Mouse (Mus musculus) gastrocnemius, postnatal 10 days (tissue): ENCODE measurements around the gene Slc36a2. TPM values are rescaled to one million over a fixed set of nuclear protein-coding genes. Genes with fewer than 3 reads are reported as not detected.

Source experiments
- DNase-seq: peaks from one replicate; pipeline ENCODE4 v3.0.0; 2021; ENCODE audit warnings: mixed read lengths
- long read RNA-seq, 2 experiments: library from polyadenylated mRNA; stranded (forward); transcript quantifications; one replicate each; pipeline ENCODE4 v2.0.0; 2021
- total RNA-seq, 2 experiments: library from RNA; stranded (reverse); gene quantifications; 2 replicates each; pipeline ENCODE4 v1.2.3; 2021

The Slc36a2 gene
- 1 to 10 TPM; 3.4 to 6.5 TPM for total RNA-seq
- long read RNA-seq, experiment 1, partial matches to known transcripts = 0 of 3 reads
- long read RNA-seq, experiment 1, other reads (novel, unspliced or antisense) = 2 of 3 reads
- long read RNA-seq, experiment 2, partial matches to known transcripts = 0 of 4 reads
- long read RNA-seq, experiment 2, other reads (novel, unspliced or antisense) = 0 of 4 reads

GRCm38 (mm10) chr11:55184733-55185291 is at the start of gene Slc36a2:
TSS of gene Slc36a2 (minus strand) at chr11:55185077.
- DNase-seq = no peak

DNA sequence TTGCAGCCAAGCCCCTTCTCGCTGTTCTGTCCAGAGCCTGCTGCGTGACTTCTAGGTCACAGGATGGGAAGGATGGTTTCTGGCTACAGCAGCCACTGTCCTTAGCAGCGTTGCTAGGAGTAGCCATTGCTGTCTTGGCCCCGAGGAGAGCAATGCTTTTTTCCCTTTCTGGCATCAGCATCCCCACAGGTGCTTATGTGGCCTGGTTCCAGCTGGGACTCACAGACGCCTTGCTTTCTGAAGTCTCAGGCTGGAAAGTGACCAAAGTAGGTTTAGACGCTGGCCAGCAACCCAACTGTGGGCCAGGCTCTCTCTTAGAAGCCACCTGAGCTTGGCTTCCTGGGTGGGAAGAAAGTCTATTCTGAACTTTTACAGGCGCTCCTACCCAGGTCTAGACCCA is 49.4 kb upstream of the Slc36a2 start:
- DNase-seq = no peak

DNA sequence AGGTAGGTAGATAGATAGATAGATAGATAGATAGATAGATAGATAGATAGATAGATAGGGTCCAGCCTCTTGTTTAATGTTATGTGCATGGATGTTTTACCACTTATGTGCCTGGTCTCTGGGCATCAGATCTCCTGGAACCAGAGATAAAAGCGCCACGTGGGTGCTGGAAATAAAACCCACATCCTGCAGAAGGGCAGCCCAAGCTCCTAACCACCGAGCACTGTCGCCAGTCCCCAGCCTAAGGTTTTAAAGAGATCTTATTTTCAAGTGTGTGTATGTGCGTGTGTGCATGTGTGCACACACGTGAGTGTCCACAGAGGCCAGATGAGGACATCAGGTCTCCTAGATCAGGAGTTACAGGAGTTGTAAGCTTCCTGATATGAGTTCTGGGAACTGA is 46.2 kb upstream of the Slc36a2 start:
- DNase-seq = no peak

DNA sequence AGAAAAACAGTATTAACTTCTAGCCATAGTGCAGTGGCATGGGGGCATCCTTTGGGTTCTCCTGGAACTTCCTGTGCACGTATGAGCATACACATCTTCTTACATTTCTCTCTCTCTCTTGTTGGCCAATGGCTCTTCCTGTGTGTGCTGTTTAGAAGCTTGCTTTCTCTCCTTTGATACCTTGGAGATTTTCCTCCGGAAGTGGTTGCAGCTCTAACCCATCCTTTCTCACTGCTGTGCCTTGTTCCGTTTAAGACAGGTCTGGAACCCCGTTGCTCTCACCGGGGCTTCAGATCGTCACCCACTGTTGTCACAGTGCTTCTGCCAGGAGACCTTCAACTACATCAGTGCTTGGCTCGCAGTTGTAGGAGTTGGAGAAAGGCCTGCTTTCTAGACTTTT is 36.4 kb upstream of the Slc36a2 start:
- no peak for DNase-seq

DNA sequence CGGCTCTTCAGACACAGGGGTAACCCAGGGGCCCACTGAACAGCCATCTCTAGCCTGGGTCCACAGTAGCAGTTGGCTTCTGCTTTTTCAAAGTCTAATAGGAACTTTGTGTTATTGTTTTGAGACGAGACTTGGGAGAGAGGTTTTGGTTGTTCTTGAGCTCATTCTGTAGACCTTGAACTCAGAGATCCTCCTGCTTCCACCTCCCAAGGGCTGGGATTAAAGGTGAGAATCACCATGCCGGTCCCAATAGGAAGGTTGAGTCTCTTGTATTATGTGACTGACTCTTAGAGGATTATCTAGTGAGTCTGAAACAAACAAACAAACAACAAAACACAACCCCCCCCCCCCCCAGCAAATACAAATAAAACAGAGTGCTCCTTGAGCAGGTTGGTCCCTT is 33.6 kb upstream of the Slc36a2 start:
- DNase-seq = no peak

DNA sequence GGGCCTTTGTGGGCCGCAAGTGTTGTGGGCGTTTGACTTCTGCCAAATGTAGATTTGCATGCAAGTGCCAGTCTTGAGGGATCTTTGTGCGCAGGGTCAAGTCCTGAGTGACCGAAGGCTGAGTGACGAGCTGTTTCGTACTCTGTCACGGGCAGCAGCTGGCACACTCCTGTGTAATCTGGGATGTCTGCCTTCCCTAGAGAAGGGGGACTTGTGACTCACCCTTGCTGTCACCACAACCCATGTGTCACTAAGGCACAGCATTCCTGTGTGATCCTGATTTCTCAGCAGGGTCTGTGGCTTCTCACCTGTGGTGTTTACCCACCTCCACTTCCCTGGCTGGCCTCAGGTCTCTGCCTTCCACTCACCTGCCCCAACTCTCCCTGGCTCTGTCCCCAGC is 33.0 kb upstream of the Slc36a2 start:
- DNase-seq = no peak

DNA sequence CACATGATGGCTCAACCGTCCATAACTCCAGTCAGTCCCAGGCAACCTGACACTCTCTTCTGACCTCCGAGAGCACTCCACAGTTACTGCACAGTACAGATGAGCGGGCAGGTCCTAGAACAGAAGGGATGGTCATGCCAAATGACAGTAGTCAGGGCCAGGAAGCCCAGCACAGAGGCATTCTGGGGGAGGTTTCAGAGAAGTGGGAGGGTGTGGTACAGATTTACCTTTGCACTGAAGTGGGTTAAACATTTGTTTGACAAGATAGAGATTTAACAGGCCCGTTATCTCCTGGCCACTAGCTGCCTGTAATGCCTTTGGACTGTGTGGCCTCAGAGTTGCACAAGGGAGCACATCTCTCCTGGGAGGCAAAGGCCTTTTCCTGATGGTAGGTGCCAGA is 32.5 kb upstream of the Slc36a2 start:
- no peak for DNase-seq

GRCm38 (mm10) chr11:55216830-55217229 is 32.0 kb upstream of the Slc36a2 start:
- DNase-seq = no peak

GRCm38 (mm10) chr11:55216061-55216460 is 31.2 kb upstream of the Slc36a2 start:
- DNase-seq = no peak

DNA sequence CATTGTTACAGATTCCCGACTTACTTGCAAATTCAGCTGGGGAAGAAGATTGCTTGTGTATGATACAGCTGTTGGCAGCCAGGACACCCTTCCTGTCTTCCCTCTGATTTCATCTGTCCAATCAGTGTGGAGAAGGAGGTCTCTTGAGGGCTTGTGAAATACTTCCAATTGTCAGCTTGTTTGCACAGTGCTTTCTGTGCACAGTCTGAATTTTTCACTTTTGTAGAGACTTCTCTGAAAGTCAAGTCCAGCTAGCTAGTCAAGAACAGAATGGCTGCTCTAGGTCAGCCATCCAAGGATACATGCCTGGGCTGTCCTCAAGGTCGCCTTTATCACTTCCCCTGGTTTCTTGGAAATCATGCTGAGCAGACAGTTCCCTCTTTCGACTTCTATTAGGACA is 30.1 kb upstream of the Slc36a2 start:
- DNase-seq = no peak

- DNase-seq = peak; percentile 29
Observed at GRCm38 (mm10) chr11:55214161-55214560, 29.3 kb upstream of the Slc36a2 start.

GRCm38 (mm10) chr11:55213518-55213917 is 28.6 kb upstream of the Slc36a2 start:
- DNase-seq = no peak

DNA sequence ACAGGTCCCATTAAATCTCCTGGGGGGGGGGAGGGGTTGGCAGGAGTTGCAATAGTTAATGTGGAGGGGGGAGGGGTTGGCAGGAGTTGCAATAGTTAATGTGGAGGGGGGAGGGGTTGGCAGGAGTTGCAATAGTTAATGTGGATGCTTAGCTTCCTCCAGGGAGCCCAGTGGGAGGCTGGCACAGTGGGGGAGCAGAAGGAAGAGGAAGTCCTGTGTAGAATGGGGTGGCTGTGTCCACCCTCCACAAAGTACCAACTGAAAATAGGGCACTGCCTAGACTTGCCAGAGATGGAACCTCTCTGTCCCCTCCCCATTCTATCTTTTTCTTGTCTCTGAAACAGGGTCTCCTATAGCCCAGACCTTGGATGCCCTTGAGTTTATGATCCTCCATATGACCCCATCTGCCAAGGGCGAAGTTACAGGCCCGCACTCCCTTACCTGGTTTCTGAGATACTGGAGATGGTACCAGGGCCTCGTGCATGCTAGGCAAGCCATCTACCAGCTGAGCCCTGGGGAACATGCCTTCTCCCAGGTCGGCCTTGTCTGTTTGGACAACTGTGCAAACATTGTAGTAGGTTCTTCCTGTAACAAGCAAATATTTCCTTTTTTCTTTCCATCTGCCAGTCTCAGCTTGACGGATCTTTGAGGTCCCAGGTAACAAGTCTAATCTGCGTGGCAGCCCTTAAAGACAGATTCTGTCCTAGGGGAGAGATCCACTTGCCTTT is 24.9 kb upstream of the Slc36a2 start:
- DNase-seq = no peak

DNA sequence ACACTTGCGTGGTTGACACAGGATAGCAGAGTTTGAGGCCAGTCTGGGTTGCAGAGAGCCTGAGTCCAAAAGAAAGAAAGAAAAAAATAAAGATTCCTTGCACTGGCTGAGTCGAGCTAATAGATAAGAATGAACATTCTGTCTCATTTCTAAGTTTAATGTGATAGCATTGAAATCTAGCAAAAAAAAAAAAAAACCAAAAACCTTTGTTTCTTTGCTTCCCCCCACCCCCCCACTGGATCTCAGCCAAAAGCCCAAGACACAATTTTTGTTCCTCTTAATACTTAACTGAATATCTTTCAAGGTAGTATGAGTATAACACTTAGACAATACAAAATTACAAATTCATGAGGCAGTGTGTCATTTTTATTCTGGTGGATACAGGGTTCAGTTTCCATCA is 24.2 kb upstream of the Slc36a2 start:
- DNase-seq = no peak

- no peak for DNase-seq
Observed at GRCm38 (mm10) chr11:55208001-55208690, 23.3 kb upstream of the Slc36a2 start.

DNA sequence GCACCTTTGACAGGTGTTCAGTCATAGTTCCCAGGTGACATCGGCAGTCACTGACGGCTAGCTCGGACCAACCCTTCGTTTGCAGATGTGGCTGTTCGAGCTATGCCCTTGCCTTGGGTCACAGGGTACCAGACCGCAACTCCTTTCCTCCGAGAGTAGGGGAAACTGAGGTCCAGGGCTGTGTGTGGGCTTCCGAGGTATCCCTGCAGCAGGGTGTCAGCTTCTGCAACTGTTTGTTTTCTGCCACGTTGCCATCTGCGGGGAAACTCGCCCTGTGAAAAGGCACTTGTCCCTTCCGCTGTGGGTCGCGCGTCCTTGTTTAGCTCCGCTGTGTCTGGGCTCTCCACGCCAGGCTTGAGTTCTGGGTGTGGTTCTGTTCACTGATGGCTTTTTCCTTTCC is 19.7 kb upstream of the Slc36a2 start:
- peak; percentile 29 for DNase-seq

- DNase-seq = peak; percentile 100
Observed at GRCm38 (mm10) chr11:55204159-55204596, 19.3 kb upstream of the Slc36a2 start, which contains the start of gene Slc36a1. TSS of gene Slc36a1 (plus strand) at chr11:55204350.

GRCm38 (mm10) chr11:55197740-55198510 is 13.0 kb upstream of the Slc36a2 start:
- DNase-seq = no peak

DNA sequence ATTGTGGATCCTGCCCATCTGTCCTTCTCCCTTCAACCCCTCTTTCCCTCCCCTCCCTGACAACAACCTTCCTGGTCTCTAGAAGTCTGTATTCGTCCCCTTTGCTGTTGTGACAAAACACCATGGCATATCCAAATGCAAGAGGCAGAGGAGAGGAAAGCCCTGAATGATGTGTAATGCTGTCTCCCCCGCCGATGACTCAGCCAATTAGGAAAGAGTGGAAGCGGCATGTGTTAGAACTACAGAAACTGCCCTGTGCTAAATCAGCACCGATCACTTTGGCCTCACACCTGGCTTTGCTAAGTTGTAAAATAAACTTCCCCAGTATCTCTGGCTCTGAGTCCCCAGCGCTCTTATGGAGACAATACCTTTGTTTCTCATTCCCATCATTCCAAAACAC is 12.2 kb upstream of the Slc36a2 start:
- no peak for DNase-seq

DNA sequence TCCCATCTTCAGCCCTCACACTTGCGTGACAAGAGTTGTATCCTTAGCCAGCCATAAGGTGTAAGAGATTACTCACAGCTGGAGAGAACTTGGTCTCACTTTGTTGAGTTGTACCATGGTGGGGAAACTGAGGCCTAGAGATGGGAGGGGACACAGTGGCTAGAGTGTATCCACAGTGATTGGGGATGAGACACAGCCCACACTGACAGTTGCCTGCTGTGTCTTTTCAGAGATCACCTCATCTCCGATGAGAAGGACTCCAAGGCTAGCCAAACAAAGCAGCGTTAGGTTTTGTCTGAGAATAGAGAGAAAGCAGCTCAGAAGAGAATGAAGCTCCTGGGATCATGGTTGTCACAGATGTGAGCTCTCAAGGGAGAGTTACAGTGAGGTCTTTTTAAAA is 5.3 kb upstream of the Slc36a2 start:
- DNase-seq = no peak

DNA sequence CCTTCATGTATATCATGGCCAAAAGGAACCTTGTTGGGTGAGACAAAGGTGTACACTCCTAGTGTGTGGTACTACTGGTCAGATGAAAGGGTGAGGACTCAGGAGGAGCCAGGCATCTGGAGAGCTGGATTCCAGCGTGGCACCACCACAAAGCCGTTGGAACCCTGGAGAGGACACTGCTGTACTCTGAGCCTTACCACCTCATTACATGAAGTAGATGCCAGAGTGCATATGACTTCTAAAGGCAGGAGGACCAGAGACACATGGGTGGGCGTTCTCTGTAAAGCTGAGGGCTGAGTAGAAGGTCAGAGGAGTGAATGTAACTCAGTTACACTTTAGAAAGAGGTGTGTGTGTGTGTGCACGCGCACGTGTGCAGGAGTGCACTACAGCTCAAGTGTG is 2.9 kb upstream of the Slc36a2 start:
- no peak for DNase-seq

DNA sequence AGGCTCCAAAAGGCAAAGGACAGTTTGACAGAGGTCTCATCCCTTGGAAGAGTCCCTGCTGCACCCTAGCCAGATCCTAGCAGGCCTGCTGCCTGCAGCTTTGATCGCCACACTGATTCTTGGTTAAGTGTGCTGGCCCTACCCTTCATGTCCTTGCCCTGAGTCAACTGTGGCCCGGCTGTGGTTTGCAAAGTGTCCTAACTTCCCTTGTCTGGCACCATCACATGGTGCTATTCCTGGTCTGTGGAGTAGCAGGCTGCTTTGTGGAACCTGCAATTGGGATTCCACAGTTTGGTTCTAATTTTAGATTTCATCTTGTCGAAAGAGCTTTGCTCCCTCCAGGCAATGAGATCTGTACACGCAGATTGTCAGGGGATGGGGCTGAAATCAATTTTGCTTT is 2.4 kb upstream of the Slc36a2 start:
- no peak for DNase-seq
